Comparison of ENCODE assay signal across 33 mouse cellular contexts in the genomic region with DNA sequence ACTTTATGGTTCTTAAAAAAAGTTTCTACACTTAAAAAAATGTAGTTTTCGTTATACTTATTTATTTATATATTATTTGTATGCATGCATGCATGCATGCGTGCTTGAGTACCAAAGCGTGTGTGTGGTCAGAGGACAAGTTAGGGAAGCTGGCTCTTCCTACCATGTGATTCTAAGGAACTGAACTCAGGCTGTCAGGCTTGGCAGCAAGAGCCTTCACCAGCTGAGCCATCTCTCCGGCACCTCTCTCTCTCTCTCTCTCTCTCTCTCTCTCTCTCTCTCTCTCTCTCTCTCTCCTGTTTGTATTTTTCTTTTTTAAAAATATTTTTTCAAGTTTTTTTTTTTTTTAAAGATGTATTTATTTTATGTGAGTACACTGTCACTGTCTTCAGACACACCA. TPM values are rescaled to one million over a fixed set of nuclear protein-coding genes. Genes with fewer than 3 reads are reported as not detected.
DNase-seq lines count a peak whose midpoint lies in the region; ATAC-seq lines count a peak whose summit lies in the region.
"Had no signal": no experiment of that assay in that cellular context is flagged by ENCODE, and none has a peak within 500 bp of the region (broad histone marks: within the 10 kb centered on the region; RNA-seq: fewer than 3 reads in every experiment).

No protein-coding gene starts in this region.

- no peak for DNase-seq in lung, adult 18-20 months
- peak; percentile 70 for DNase-seq in lung, postnatal 10 days
- DNase-seq in lung, postnatal 36 days, result peak; percentile 37
- DNase-seq in ovary, postnatal 36 days (ENCODE audit: low spot score), result no peak
- no peak for DNase-seq in layer of hippocampus, postnatal 10 days (ENCODE audit: low spot score in 2 of 2)
- DNase-seq: adrenal gland, adult 2 months; adrenal gland, postnatal 14 days; B cell, adult 2 months; cerebellum, adult 11 months; cerebellum, adult 2 months; cerebellum, adult 9-11 months; cerebellum, postnatal 25 days; forebrain, postnatal 0 days; gastrocnemius, adult 2 months; gastrocnemius, postnatal 25 days; heart, adult 18-20 months; heart, postnatal 14 days; heart, postnatal 4 days had no signal

- no peaks in the 10 kb centered on the region for H3K9me3 ChIP-seq in lung, embryonic 15.5 days
- H3K9me3 ChIP-seq in hindbrain, embryonic 13.5 days, result no peaks in the 10 kb centered on the region
- H3K9me3 ChIP-seq: embryonic facial prominence, embryonic 12.5 days; embryonic facial prominence, embryonic 15.5 days; heart, embryonic 13.5 days; hindbrain, embryonic 15.5 days had no signal

- H3K27ac ChIP-seq in lung, embryonic 15.5 days, result peak overlapping the region; percentile 43
- no peak overlapping the region for H3K27ac ChIP-seq in hindbrain, embryonic 13.5 days
- H3K27ac ChIP-seq: embryonic facial prominence, embryonic 12.5 days; embryonic facial prominence, embryonic 15.5 days; gastrocnemius, adult 2 months; heart, embryonic 13.5 days; hindbrain, embryonic 15.5 days had no signal

- WGBS in lung, embryonic 15.5 days, result 49% methylated on average over 4 of the region's 4 CpGs
- WGBS in hindbrain, embryonic 13.5 days, result 90% methylated on average over 4 of the region's 4 CpGs

- H3K27me3 ChIP-seq in lung, embryonic 15.5 days, result peaks cover 3% of the 10 kb centered on the region; the same call in 1 of the 2 replicates
- H3K27me3 ChIP-seq in hindbrain, embryonic 13.5 days, result peaks cover 23% of the 10 kb centered on the region

- no peak overlapping the region for H3K4me3 ChIP-seq in lung, embryonic 15.5 days
- no peak overlapping the region for H3K4me3 ChIP-seq in hindbrain, embryonic 13.5 days
- H3K4me3 ChIP-seq: embryonic facial prominence, embryonic 12.5 days; embryonic facial prominence, embryonic 15.5 days; gastrocnemius, adult 2 months; heart, embryonic 13.5 days; hindbrain, embryonic 15.5 days had no signal

- no peak overlapping the region for H3K4me2 ChIP-seq in lung, embryonic 15.5 days
- no peak overlapping the region for H3K4me2 ChIP-seq in hindbrain, embryonic 13.5 days
- H3K4me2 ChIP-seq: embryonic facial prominence, embryonic 12.5 days; embryonic facial prominence, embryonic 15.5 days; heart, embryonic 13.5 days; hindbrain, embryonic 15.5 days had no signal

- ATAC-seq in lung, embryonic 15.5 days (ENCODE audit: borderline replicate concordance, extremely low read depth, low FRiP score, low TSS enrichment), result no peak
- no peak for ATAC-seq in hindbrain, embryonic 13.5 days (ENCODE audit: low FRiP score)
- ATAC-seq: forebrain, embryonic 14.5 days; forebrain, postnatal 0 days had no signal

- peaks cover 51% of the 10 kb centered on the region for H3K4me1 ChIP-seq in lung, embryonic 15.5 days
- peaks cover 12% of the 10 kb centered on the region for H3K4me1 ChIP-seq in hindbrain, embryonic 13.5 days (replicated peaks)

- 0 out of 2 replicates have a peak, but pooled peaks cover 4% of the 10 kb centered on the region for H3K36me3 ChIP-seq in lung, embryonic 15.5 days
- no peaks in the 10 kb centered on the region for H3K36me3 ChIP-seq in hindbrain, embryonic 13.5 days
- H3K36me3 ChIP-seq: embryonic facial prominence, embryonic 12.5 days; embryonic facial prominence, embryonic 15.5 days; heart, embryonic 13.5 days; hindbrain, embryonic 15.5 days had no signal

- H3K9ac ChIP-seq in lung, embryonic 15.5 days, result no peak overlapping the region
- H3K9ac ChIP-seq in hindbrain, embryonic 13.5 days, result no peak overlapping the region
- H3K9ac ChIP-seq: embryonic facial prominence, embryonic 12.5 days; embryonic facial prominence, embryonic 15.5 days; forebrain, postnatal 0 days; heart, embryonic 13.5 days; hindbrain, embryonic 15.5 days had no signal

RNA-seq across cellular contexts. Expression of gene Cd40, which starts 4.5 kb away (rescaled TPM):
- polyA plus RNA-seq in lung, embryonic 15.5 days (2015; fragmentation: Nextera tagmentation; extraction: Ambion mirVana), result 30.2 and 35.4 TPM in 2 replicates
- polyA plus RNA-seq in hindbrain, embryonic 13.5 days (2015; fragmentation: Nextera tagmentation; extraction: Ambion mirVana), result 8.1 and 8.6 TPM in 2 replicates
- total RNA-seq in layer of hippocampus, postnatal 10 days (2021), result 1 to 10 TPM; 1.5 to 3.8 TPM
- total RNA-seq: MEL had no signal

RNA-seq across cellular contexts. Expression of gene Ncoa5, which starts 25.3 kb away (rescaled TPM):
- 67.4 and 73.8 TPM in 2 replicates for polyA plus RNA-seq in lung, embryonic 15.5 days (2015; fragmentation: Nextera tagmentation; extraction: Ambion mirVana)
- polyA plus RNA-seq in hindbrain, embryonic 13.5 days (2015; fragmentation: Nextera tagmentation; extraction: Ambion mirVana), result 119 and 128 TPM in 2 replicates
- 10 to 100 TPM; 55.8 to 57.6 TPM for total RNA-seq in layer of hippocampus, postnatal 10 days (2021)

RNA-seq across cellular contexts. Expression of gene 1700025C18Rik, which starts 30.6 kb away (rescaled TPM):
- polyA plus RNA-seq in lung, embryonic 15.5 days (2015; fragmentation: Nextera tagmentation; extraction: Ambion mirVana), result not detected in 2 replicates
- not detected in 2 replicates for polyA plus RNA-seq in hindbrain, embryonic 13.5 days (2015; fragmentation: Nextera tagmentation; extraction: Ambion mirVana)
- not detected for total RNA-seq in layer of hippocampus, postnatal 10 days (2021)
- total RNA-seq: adrenal gland, adult 2 months; adrenal gland, postnatal 14 days; adrenal gland, postnatal 4 days; common myeloid progenitor, adult 5-6 weeks; forebrain, postnatal 0 days; gastrocnemius, adult 2 months; gastrocnemius, postnatal 25 days; heart, adult 18-20 months; heart, postnatal 14 days; heart, postnatal 4 days; MEL had no signal
- polyA plus RNA-seq: adrenal gland, adult 2 months; cerebellum, adult 2 months; embryonic facial prominence, embryonic 12.5 days; embryonic facial prominence, embryonic 15.5 days; forebrain, embryonic 11.5 days; forebrain, embryonic 14.5 days; forebrain, postnatal 0 days; frontal cortex, adult 2 months; gonadal fat pad, adult 2 months; heart, embryonic 13.5 days; heart, embryonic 16.5 days; hindbrain, embryonic 11.5 days; hindbrain, embryonic 15.5 days had no signal

Comparison
In these comparisons a context has a peak if more than half of its experiments do, and no peak if none do; other contexts are left out.
1. DNase-seq: peak in lung, postnatal 10 days (single experiment) and lung, postnatal 36 days (single experiment); none in lung, adult 18-20 months (0 of 2), ovary, postnatal 36 days (single experiment) and layer of hippocampus, postnatal 10 days (0 of 2).